Mouse (Mus musculus): Measurements from ENCODE around the gene Retn. TPM values are rescaled to one million over a fixed set of nuclear protein-coding genes. Genes with fewer than 3 reads are reported as not detected.

Retn gene
- total and polyA plus RNA-seq, 3 experiments, result not detected

- ATAC-seq (ENCODE audit: extremely low read depth, insufficient number of reproducible peaks, low FRiP score, poor library complexity, severe bottlenecking) (no peak), DNase-seq (ENCODE audit: low spot score) (no peak)
- TF ChIP-seq TAL1 (conservative IDR thresholded peaks at IDR 0.05; ENCODE audit: low read depth, low read length) (no peak), GATA2 (IDR thresholded peaks at IDR 0.05; ENCODE audit: borderline replicate concordance, low read depth, low read length) (no peak), GATA1 (IDR thresholded peaks at IDR 0.05; ENCODE audit: borderline replicate concordance, low read length) (no peak)
- peaks cover 35% of the 10 kb centered on the region for H3K4me1 ChIP-seq (ENCODE audit: insufficient read depth, low read depth, low read length)
- H3K36me3 ChIP-seq (replicated peaks), result peaks cover 56% of the 10 kb centered on the region
- no peak overlapping the region for H3K4me3 ChIP-seq (ENCODE audit: low read depth, low read length)
- H3K27me3 ChIP-seq (ENCODE audit: insufficient read depth, low read length), result no peaks in the 10 kb centered on the region
- no peaks in the 10 kb centered on the region for H3K9me3 ChIP-seq (replicated peaks)
These were observed 24.1 kb downstream of the Retn start for GRCm38 (mm10) chr8:3679656-3680055.

- Histone ChIP-seq H3K27me3 (ENCODE audit: insufficient read depth, low read length) (no peaks in the 10 kb centered on the region), H3K4me3 (ENCODE audit: low read depth, low read length) (no peak overlapping the region), H3K9me3 (replicated peaks) (no peaks in the 10 kb centered on the region), H3K36me3 (replicated peaks) (peaks cover 56% of the 10 kb centered on the region), H3K4me1 (ENCODE audit: insufficient read depth, low read depth, low read length) (peaks cover 24% of the 10 kb centered on the region)
- TF ChIP-seq POLR2AphosphoS5 (IDR thresholded peaks at IDR 0.05; ENCODE audit: insufficient replicate concordance, low read depth, low read length) (no peak), CTCF (IDR thresholded peaks at IDR 0.05; ENCODE audit: low read depth, low read length) (no peak), TAL1 (conservative IDR thresholded peaks at IDR 0.05; ENCODE audit: low read depth, low read length) (no peak), GATA2 (IDR thresholded peaks at IDR 0.05; ENCODE audit: borderline replicate concordance, low read depth, low read length) (no peak), GATA1 (IDR thresholded peaks at IDR 0.05; ENCODE audit: borderline replicate concordance, low read length) (no peak)
- ATAC-seq (ENCODE audit: extremely low read depth, insufficient number of reproducible peaks, low FRiP score, poor library complexity, severe bottlenecking) (no peak), DNase-seq (ENCODE audit: low spot score) (no peak)
These were observed 26.9 kb downstream of the Retn start for GRCm38 (mm10) chr8:3682435-3682834.

GRCm38 (mm10) chr8:3683408-3684176 lies 28.0 kb downstream of the Retn start:
- Histone ChIP-seq H3K9me3 (replicated peaks) (no peaks in the 10 kb centered on the region), H3K4me1 (ENCODE audit: insufficient read depth, low read depth, low read length) (peaks cover 17% of the 10 kb centered on the region), H3K4me3 (ENCODE audit: low read depth, low read length) (no peak overlapping the region), H3K36me3 (replicated peaks) (peaks cover 51% of the 10 kb centered on the region), H3K27me3 (ENCODE audit: insufficient read depth, low read length) (peaks cover 4% of the 10 kb centered on the region; the same call in 1 of the 2 replicates)
- DNase-seq (ENCODE audit: low spot score) (no peak), ATAC-seq (ENCODE audit: extremely low read depth, insufficient number of reproducible peaks, low FRiP score, poor library complexity, severe bottlenecking) (no peak)
- no peak for TF ChIP-seq GATA1 (IDR thresholded peaks at IDR 0.05; ENCODE audit: borderline replicate concordance, low read length)
- TF ChIP-seq TAL1 (conservative IDR thresholded peaks at IDR 0.05; ENCODE audit: low read depth, low read length), result no peak
- no peak for TF ChIP-seq POLR2AphosphoS5 (IDR thresholded peaks at IDR 0.05; ENCODE audit: insufficient replicate concordance, low read depth, low read length)
- TF ChIP-seq GATA2 (IDR thresholded peaks at IDR 0.05; ENCODE audit: borderline replicate concordance, low read depth, low read length), result no peak
- no peak for TF ChIP-seq CTCF (IDR thresholded peaks at IDR 0.05; ENCODE audit: low read depth, low read length)

- peaks cover 4% of the 10 kb centered on the region; the same call in 1 of the 2 replicates for H3K27me3 ChIP-seq (ENCODE audit: insufficient read depth, low read length)
- no peaks in the 10 kb centered on the region for H3K9me3 ChIP-seq (replicated peaks)
- no peak overlapping the region for H3K4me3 ChIP-seq (ENCODE audit: low read depth, low read length)
- H3K4me1 ChIP-seq (ENCODE audit: insufficient read depth, low read depth, low read length), result peaks cover 7% of the 10 kb centered on the region
- TF ChIP-seq GATA1 (IDR thresholded peaks at IDR 0.05; ENCODE audit: borderline replicate concordance, low read length) (no peak), POLR2AphosphoS5 (IDR thresholded peaks at IDR 0.05; ENCODE audit: insufficient replicate concordance, low read depth, low read length) (no peak), CTCF (IDR thresholded peaks at IDR 0.05; ENCODE audit: low read depth, low read length) (no peak), TAL1 (conservative IDR thresholded peaks at IDR 0.05; ENCODE audit: low read depth, low read length) (no peak), GATA2 (IDR thresholded peaks at IDR 0.05; ENCODE audit: borderline replicate concordance, low read depth, low read length) (no peak)
- peaks cover 42% of the 10 kb centered on the region for H3K36me3 ChIP-seq (replicated peaks)
- ATAC-seq (ENCODE audit: extremely low read depth, insufficient number of reproducible peaks, low FRiP score, poor library complexity, severe bottlenecking), result no peak
- DNase-seq (ENCODE audit: low spot score), result no peak
These were observed 29.0 kb downstream of the Retn start for GRCm38 (mm10) chr8:3684530-3684929.

- DNase-seq (ENCODE audit: low spot score) (no peak), ATAC-seq (ENCODE audit: extremely low read depth, insufficient number of reproducible peaks, low FRiP score, poor library complexity, severe bottlenecking) (no peak)
- Histone ChIP-seq H3K27me3 (ENCODE audit: insufficient read depth, low read length) (peaks cover 8% of the 10 kb centered on the region; the same call in 1 of the 2 replicates), H3K9me3 (replicated peaks) (no peaks in the 10 kb centered on the region), H3K4me3 (ENCODE audit: low read depth, low read length) (no peak overlapping the region), H3K4me1 (ENCODE audit: insufficient read depth, low read depth, low read length) (no peaks in the 10 kb centered on the region), H3K36me3 (replicated peaks) (peaks cover 33% of the 10 kb centered on the region)
- TF ChIP-seq POLR2AphosphoS5 (IDR thresholded peaks at IDR 0.05; ENCODE audit: insufficient replicate concordance, low read depth, low read length) (no peak), CTCF (IDR thresholded peaks at IDR 0.05; ENCODE audit: low read depth, low read length) (no peak), TAL1 (conservative IDR thresholded peaks at IDR 0.05; ENCODE audit: low read depth, low read length) (no peak), GATA2 (IDR thresholded peaks at IDR 0.05; ENCODE audit: borderline replicate concordance, low read depth, low read length) (no peak), GATA1 (IDR thresholded peaks at IDR 0.05; ENCODE audit: borderline replicate concordance, low read length) (no peak)
These were observed 29.9 kb downstream of the Retn start for GRCm38 (mm10) chr8:3685422-3685821.

GRCm38 (mm10) chr8:3687537-3687936 lies 32.0 kb downstream of the Retn start:
- peaks cover 8% of the 10 kb centered on the region; the same call in 1 of the 2 replicates for H3K27me3 ChIP-seq (ENCODE audit: insufficient read depth, low read length)
- peaks cover 12% of the 10 kb centered on the region for H3K36me3 ChIP-seq (replicated peaks)
- no peaks in the 10 kb centered on the region for H3K9me3 ChIP-seq (replicated peaks)
- ATAC-seq (ENCODE audit: extremely low read depth, insufficient number of reproducible peaks, low FRiP score, poor library complexity, severe bottlenecking) (no peak), DNase-seq (ENCODE audit: low spot score) (no peak)
- no peak overlapping the region for H3K4me3 ChIP-seq (ENCODE audit: low read depth, low read length)
- no peak for TF ChIP-seq POLR2AphosphoS5 (IDR thresholded peaks at IDR 0.05; ENCODE audit: insufficient replicate concordance, low read depth, low read length)
- no peak for TF ChIP-seq TAL1 (conservative IDR thresholded peaks at IDR 0.05; ENCODE audit: low read depth, low read length)
- TF ChIP-seq CTCF (IDR thresholded peaks at IDR 0.05; ENCODE audit: low read depth, low read length), result no peak
- no peak for TF ChIP-seq GATA2 (IDR thresholded peaks at IDR 0.05; ENCODE audit: borderline replicate concordance, low read depth, low read length)
- no peak for TF ChIP-seq GATA1 (IDR thresholded peaks at IDR 0.05; ENCODE audit: borderline replicate concordance, low read length)
- no peaks in the 10 kb centered on the region for H3K4me1 ChIP-seq (ENCODE audit: insufficient read depth, low read depth, low read length)

Measured in G1E (cell line).